Mouse (Mus musculus) cerebral cortex, adult 2 months (tissue): Measurements from ENCODE around the gene Srprb.

Experiments used
- WGBS: fragments of 180-500 bp; shearing (Covaris S2); methylation state at CpG from one replicate; pipeline ENCODE4 v1.1.7; 2018; 5-methylcytosine and 5-hydroxymethylcytosine counted together

Srprb gene

DNA sequence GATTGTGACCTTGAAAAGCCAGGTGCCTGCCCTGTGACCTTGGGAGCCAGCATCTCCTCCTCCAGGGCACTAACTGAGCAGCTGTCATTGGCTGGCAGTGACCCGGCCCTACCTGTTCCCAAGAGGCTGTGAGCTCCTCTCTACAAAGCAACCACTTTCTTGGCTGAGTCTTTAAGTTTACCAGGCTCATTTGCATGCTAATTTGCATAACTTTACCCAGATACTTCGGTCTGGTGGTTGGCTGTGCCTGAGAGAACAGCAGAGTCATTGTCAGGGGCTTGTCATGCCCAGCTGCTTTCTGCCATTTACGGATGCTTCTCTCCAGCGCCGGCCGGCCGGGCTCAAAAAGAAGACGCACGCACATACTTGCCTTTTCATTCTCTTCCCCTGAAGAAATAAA lies 55.2 kb downstream of the Srprb start:
- WGBS = 20% methylated on average over 9 of the region's 9 CpGs

DNA sequence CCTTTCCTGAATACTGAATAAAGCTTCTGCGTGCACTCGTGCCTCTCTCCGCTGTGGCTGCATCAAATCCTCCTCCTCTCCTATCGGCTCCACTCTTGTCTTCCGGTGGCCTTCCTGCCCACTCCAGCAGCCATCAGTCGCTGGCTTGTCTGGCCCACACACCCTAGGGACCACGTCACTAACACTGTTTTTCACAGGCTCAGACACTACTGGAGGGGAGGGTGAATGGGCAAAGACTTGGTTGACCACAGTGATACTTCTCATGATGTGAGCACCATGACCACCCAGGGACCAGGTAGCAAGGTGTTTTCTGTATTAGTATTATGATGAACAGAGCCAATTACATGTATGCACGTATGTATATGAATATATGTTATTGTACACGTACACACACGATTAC lies 55.7 kb downstream of the Srprb start:
- 37% methylated on average over 10 of the region's 10 CpGs for WGBS

- 58% methylated on average over 5 of the region's 5 CpGs for WGBS
Observed at GRCm38 (mm10) chr9:103145351-103145750, 56.6 kb downstream of the Srprb start.

- 47% methylated on average over 4 of the region's 4 CpGs for WGBS
Observed at GRCm38 (mm10) chr9:103143881-103144280, 58.1 kb downstream of the Srprb start.

- WGBS = 51% methylated on average over 7 of the region's 7 CpGs
Observed at GRCm38 (mm10) chr9:103141266-103141665, 60.7 kb downstream of the Srprb start.

DNA sequence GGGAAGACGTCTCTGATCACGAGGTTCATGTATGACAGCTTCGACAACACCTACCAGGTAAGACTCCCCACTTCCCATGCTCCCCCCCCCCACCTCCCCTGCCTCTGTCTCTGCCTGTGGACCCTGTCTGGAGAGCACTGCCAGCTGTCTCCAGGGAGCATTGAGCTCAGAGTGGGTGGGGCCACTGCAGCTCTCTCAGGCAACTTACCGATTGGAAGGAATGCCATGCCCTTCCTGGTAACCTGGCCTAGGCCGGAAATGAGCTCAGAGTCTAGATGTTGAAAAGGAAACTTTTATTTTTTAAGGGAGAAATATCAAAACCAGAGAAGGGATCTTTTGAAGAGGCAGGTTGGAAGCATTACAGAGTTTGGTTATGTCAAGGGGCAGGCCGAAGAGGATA lies 61.6 kb downstream of the Srprb start:
- WGBS = 74% methylated on average over 6 of the region's 6 CpGs

DNA sequence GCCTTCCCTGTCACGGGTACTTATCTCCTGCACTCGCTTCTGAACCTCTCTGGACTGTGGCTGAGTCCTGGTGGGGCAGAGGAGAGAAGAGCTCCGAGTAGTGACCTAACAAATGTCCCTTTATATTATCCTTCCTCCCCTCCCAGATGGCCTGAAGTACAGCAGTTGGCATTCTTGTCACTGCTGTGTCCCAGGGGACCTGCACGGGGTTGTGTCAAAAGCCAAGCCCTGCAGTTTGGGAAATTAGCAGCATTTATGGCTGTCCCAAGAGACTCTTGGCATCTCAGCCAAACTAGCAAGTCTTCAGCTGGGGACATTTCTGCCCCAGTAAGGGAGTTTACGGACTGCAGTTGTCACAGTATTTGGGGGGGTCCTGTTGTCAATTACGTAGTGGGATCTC lies 62.5 kb downstream of the Srprb start:
- WGBS = 71% methylated on average over 6 of the region's 6 CpGs
